Mouse (Mus musculus) layer of hippocampus, adult 18-20 months (tissue): ENCODE results near the gene Ntn1. TPM values are rescaled to one million over a fixed set of nuclear protein-coding genes. Genes with fewer than 3 reads are reported as not detected.

Source experiments
- DNase-seq, 2 experiments: peaks; one replicate each; pipeline ENCODE4 v3.0.0; 2022; ENCODE audit warnings: low spot score in 2 of 2
- total RNA-seq, 2 experiments: library from RNA; stranded (reverse); gene quantifications; 2 replicates each; pipeline ENCODE4 v1.2.3; 2021

Gene Ntn1
- total RNA-seq, 2 experiments from 2014 or later = 5.7 to 6.9 TPM

DNA sequence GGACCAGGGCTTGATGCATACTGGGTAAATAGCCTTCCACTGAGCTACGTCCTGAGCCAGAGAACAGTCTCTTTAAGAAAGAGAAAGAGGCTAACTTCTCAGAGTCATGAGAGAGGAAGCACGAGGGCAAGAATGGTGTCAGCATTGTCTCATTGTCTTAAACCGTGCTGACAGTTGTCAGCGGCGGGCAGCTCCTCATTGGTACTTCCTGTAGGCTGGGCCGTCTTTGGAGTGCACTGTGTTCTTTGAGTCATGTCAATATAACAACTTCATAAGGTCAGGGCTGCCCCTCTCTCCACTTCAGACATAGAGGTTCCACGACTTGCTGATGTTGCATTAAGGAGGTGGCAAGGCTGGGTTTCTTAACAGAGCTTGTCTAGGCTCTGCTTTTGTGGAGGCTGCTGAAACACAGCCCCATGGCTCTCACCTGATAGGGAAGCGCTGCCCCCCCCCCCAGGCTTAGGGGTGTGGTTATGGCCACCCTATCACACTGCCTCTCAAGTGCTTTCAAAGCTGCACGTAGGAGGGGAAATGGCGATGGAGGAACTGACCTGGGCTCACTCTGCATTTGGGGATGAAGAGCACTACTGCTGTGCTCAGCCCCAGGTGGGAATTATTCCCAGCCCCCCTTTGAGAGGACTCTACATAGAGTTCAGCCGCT, 6.8 kb upstream of the Ntn1 start:
- DNase-seq = no peak

DNA sequence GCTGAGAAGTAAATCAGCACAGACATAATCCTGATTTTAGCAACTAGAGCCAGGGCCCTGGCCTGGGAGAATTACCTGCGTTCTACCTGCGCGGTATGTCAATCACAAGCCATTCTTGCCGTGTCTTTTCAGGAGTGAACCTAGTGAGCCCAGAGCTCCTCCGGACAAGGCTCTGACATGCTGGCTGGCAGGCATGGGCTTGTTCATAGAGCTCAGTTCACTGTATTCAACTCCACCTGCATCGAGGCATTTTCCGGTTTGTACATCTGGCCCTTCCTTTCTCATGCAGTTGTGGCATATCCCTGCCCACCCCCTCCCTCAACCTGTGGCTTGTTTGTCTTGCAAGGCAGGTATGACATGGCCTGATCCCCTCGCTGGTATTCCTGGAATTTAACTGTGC, 5.0 kb upstream of the Ntn1 start:
- DNase-seq = no peak

DNA sequence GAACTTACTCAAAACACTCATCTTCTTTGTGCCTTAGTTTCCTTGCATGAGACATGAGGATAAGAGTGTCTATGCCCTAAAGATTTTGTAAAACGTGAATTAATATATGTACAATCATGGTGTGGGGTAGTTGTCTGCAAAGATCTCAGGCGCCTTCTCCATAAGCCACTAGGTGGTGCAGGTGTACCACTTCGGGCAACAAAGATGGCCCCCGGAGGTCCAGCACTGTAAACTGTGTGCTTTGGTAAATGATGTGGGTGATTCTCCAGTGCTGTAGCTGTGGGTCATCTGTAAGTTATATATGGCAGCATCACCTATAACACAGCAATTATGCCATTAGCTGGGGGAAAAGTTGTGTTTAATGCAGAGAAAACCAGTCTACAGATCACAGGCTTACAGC, 3.6 kb upstream of the Ntn1 start:
- no peak for DNase-seq

DNA sequence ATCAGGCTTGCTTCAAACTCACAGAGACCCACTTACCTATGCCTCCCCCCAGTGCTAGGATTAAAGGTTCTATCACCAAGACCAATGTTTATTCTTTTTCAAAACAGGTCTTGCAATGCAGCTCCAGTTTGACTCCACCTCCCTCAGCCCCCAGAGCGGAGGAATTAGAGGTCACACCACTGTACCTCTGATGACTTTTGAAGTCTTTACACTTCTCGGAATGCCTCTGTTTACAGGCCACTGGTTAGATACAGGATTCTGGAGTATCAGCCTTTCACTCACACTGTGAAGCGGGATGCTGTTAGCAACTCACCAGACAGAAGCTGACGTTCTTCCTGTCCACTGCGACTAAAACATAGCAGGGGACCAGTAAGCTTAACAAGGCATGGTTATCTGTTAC, 805 bp upstream of the Ntn1 start:
- no peak for DNase-seq

DNA sequence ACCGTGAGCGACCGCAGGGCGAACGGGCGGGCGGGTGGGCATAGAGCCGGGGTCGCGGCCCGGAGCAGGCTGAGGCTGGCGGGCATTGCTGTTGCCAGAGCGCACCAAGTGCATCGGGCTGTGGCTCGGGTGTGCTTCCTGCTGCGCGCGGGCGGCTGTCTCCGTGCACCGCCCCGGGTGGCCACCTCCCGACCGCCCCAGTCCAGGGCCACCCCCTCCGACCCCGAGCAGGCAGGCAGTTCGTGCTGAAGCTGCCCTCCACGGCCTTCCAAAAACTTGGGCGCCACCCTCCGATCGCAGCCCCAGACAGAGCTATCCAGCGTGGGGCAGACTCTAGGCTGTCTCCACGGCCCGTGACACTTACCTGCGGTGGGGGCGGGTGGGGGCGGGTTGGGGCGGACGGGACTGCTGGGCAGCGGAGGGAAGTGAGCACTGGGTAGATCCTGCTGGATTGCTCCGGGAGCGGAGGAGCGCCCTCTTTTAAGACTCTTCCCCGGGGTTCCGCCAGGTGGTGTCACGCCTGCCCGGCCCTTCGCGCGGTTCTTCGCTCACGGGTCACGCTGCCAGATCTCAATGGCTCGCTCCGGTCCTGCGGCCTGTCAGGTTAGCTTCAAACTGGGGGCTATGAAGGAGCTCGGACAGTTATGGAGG, 477 bp downstream of the Ntn1 start:
- DNase-seq = no peak

DNA sequence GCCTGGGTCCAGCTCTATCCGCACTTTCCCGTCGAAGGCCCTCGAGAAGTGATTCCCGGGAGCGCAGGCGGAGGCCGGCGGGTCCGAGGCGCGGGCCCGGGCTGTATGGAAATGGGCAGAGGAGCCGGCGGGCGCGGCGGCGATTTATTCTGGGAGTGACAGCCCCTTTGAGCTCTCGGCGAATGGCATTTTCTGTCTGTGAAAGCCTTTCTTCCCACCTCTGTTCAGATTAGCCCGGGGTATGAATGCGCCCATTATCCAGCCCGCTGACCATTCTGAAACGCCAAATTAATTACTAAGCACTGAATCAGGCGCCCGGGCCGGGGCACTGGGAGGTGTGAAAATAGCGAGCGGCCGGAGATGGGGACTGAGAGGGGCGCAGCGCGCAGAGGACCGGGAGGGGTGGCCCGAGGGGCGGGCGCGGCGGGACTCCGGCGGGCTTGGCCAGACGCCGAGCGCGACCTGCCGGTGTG, 1.0 kb downstream of the Ntn1 start:
- DNase-seq = no peak

DNA sequence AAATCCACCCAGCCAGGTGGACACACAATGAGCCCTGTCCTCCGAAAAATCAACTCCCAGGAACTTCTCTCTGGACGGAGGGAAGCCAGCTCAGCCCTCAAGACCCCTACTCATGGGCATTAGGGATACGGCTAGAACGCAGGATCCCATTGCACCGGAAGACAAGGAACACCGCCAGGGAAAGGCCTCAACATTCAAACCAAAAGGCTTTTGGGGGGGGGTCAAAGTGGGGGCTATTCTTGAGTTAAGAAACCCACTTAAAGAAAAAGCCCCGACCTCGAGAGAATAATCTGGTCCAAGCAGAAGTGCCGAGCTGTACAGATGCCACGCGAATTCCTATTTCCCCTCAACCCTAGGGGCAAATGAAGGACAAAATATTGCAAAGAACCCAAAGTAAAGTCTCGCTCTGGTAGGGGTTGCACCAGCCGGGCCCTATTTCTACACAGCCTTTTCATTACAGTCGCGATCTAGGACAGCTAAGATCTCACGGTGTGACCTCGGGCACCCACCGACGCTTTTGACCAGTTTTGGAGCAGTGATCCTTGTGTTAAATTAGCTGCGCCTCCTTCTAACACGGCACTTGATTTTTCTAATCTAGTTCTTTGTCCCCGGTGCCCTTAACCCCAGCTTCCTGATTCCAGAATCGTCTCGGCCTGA, 1.6 kb downstream of the Ntn1 start:
- DNase-seq = no peak

DNA sequence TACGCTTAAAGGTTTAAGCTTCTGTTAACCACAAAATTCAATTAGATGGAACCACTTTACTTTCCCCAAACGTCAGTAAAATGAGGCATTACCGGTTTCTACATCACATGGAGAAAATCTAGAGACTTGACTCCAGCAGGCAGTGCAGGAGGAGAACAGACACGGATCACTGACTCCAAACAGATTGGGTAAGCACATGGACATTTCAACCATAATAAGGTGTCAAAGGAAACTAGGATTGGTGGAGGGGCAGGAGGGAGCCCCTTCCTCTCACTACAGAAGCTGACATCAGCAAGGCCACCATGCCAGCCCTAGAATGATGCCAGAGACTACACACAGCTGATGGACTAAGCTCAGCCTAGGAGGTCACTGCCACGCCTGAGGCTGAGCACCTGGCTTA, 5.1 kb downstream of the Ntn1 start:
- DNase-seq = no peak

DNA sequence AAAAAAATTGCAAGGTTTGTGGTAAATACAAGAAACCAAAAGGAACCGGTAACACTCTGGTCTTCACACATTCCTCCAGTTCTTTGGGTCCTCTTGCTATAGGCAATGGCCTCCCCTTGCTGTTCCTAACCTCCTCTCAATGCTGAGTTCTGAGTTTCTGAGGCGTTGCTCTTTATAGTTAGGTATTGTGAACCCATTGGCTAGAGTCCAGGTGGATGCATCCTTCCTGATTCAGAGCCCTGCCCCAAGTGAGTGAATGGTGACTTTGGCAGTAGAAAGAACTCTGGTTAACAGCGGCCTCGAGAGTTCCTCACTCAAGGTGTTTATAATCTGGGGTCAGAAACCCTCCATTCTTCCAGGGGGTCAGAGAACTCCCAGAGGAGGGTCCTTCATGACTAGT, 5.9 kb downstream of the Ntn1 start:
- DNase-seq = no peak

DNA sequence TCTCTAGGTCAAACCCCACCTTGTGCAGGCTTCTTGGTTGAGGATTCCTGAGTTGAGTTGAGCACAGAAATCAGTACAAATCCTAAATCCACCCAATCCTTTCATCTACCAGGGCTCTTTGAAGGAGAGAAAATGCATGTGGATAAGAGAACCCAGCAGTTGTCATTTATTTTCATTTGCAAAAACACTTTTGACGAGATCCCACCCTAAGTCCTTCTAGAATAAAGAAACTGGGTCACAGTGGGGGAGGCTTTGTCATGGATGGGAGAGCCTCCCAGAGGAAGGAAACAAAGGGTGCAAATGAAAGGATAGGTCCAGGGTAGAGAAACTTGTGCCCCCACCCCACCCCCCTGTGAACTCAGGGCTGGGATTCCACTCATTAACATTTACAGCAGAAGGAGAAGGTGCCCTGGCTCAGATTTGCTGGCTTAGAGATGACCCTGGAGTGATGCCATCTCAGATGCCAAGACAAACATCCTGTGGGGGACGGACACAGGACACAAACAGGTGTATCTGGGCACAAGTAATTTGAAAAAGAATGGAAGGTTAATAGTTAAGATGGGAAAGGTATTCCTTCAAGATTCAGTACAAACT, 6.6 kb downstream of the Ntn1 start:
- DNase-seq = no peak

DNA sequence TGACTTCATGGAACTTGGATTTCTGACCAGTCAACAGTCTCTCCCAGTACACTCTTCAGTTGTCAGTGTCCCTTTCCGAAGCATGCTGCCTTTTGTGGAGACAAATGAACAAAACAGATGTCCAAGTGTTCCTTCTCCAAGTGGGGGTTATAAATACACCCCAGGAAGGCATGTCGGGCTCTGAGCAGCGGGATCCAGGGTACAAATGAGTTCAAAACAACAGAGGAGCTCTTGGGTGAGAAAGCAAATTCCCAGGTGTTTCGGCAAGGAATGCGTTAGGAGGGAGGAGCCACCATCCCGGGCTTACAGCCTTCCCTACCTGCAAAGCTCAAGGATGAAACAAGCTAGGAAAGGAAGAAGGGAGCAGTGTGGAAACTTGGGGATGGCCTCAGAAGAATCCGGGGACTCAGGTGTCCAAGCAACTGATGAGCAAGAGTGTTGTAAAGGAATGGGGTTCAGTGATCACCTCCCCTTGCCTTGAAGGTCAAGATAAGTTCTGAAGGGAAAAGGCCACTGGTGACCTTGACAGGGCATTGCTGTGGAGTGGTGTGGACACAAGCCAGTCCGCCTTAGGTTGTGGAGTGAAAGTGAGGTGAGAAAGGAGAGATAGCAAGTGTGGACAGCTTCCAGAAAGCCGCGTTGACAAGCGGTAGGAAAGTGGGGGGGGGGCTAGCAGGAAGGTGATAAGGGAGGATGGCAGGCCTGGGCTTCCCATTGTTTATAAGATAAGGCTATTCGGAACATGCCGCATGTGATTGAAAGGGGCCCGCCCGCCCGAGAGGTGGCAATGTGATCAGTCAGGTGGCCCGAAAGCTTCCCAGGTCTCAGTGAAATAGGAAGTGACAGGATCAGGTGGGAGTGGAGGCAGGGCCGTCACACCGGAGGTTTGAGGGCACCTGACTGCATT, 10.0 kb downstream of the Ntn1 start:
- DNase-seq = no peak

DNA sequence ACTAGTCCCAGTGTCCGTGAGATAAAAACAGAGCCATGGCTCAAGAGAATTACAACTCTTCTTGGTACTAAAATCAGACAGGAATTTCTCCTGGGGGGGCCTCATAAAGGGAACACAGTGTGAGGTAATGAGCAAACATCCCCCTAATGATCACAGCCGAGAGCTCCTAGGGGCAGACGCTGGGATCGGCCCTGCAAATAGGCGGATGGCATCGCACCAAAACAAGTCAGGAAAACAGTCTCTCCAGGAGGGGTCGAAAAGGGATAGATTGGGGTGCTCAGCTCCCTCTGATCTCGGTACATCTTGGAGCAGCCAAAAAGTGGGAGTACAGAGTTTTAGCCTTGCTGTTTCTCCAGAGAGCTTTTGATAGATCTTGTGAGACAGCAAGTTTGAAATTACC, 11.0 kb downstream of the Ntn1 start:
- no peak for DNase-seq

DNA sequence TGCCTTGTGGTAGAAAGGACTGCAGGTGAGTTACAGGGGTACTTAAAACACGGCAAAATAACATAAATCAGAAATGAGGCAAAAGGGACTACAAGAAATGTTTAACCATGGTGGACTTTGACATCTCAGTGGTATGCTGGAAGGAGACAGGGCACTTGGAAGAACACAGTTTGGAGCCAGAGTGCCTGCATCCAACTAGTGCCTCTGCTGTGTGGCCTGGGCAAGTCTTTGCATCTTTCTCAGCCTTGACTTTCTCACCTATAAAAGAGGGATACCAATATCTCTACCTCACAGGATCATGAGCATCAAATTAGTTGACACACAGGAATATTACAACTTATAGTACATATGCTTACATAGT, 12.0 kb downstream of the Ntn1 start:
- no peak for DNase-seq

DNA sequence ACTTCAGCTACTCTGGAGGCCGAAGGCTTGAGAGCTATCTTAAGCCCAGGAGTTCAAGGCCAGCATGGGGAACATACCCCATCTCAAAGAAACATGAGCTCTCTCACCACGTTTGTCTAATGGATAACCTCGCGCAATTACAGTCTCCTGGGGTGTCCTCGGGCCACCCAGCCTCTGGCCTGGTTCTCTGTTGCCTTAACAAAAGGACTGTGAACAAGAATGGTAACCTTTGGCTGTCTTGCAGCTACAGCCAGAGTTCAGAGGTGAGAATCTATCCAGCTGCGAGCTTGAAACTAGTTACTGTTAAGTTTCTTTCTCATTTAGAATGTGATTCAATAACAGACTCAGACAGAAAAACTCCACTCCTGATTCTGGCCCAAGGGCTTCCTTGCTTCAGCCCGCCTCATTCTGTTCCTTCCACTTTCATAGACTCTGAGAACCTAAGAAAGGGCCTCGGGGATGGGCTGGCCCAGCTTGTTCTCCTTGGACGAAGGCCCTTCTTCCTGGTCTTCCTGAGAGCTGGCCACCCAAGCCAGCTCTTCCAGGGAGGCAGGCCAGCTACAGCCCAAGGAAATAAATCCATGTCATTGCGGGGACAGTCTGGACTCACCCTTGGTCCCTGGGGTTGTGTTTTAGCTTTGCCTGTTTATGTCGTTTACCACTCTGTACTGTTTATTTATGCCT, 12.5 kb downstream of the Ntn1 start:
- no peak for DNase-seq

DNA sequence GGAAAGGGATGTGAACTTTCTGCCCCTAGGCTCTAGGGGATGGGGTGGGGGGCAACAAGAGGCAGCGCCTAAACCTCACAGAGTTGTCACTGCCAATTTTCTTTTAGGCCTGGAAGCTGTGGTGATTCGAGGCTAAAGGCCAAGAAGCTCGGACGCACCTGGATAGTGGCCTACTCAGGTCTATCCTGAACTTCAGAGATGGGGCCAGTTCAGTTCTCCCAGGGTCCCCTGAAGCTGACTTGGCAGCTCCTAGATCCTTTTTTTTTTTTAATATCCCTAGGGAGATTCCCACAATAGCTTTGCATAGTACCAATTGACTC, 13.2 kb downstream of the Ntn1 start:
- no peak for DNase-seq

DNA sequence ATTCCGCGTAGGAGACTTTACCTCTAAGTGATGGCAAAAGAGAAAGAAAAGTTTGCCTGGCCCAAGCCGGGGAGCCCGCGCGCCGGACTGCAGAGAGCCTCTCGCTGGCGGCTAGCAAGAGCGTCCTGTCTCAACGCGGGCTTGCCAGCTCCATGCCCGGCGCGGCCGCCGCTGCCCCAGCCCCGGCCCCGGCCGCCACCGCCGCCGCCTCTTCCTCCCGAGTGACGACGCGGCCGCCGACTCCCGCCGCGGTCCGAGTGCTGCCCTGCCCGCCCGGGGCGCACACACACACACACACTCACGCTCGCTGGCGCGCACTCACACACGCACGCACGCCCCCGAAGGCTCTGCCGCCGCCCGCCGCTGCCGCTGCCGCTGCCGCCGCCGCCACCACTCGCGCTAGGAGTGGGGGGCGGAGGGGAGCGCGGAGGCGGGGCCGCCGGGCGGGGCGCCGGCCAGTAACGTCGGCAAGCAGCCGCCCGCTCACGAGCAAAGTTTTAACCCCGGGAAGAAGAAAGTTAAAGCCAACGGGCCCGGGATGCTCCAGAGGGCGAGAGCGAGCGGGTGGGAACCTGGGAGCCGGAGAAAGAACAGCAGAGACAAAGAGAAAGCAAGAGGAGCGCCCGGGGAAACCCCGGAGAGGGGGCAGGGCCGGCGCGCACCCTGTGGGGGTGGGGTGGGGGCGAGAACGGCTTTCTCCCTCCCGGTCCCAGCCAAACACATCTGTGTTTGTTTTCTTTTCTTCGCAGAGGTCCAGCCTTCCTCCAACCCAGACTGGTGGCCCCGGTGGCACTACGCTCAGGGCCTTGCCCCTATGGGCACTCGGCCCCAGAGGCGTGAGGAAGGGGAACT, 13.8 kb downstream of the Ntn1 start:
- DNase-seq = no peak

DNA sequence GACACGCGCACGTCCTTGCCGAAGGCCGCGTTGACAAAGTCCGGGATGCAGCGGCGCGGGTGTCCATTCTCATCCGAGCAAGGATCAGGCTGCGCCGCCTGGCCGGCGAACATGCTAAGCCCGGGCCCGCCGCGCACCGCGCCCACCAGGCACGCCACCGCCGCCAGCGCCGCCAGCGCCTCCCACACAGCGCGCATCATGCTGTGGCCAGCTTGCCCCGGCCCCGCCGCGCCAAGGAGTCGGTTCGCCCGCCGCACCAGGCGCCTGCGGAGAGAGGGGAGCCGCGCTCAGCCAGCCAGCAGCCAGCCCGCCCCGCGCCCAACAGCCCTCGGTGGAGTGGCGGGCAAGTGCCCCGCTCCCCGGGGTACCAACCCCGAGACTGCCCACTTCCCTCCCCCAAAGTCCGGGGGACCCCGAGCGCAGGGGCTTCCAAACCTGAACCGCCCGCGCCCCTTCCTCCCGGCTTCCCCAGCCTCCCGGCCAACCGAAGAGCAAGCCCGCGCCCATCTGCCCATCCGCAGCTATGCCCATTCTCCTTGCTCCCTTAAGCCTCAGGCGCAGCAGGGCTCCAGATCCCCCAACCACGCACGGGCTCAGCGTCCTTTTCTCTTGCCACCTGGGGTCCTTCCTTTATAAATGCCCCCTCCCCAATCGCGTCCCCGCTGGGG, 14.6 kb downstream of the Ntn1 start:
- DNase-seq = no peak

DNA sequence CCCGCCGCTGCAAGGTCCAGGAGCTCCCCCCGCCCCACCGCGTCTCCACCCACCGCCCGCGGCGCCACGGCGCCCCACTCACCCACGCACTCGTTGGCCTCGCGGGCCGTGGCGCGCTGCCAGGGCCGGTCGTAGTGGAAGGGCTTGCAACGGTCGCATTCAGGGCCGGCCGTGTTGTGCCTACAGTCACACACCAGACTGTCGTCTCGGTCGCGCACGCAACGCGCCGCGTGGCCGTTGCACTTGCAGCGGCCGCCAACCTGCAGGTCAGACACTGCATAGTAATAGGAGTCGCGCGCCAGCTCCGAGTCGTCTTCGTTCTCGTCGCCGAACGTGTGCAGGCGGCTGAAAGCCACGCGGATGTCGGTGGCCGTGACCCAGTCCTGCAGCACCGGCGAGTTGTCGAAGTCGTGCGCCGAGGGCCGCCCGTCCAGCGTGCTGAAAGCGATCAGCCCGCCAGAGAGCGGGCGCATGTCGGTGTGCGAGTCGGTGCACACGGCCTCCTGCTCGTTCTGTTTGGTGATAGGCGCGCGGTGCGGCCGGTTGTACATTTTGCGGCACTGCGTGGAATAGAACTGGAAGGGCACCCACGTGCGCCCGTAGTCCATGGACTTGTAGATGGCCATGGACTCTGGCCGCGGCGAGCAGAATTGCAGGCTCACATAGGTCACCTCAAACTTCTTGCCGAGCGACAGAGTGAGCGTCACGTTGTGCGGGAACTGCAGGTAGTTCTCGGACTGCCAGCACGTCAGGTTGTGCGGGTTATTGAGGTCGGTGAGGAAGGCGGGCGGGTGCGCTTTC, 15.4 kb downstream of the Ntn1 start:
- DNase-seq = no peak

DNA sequence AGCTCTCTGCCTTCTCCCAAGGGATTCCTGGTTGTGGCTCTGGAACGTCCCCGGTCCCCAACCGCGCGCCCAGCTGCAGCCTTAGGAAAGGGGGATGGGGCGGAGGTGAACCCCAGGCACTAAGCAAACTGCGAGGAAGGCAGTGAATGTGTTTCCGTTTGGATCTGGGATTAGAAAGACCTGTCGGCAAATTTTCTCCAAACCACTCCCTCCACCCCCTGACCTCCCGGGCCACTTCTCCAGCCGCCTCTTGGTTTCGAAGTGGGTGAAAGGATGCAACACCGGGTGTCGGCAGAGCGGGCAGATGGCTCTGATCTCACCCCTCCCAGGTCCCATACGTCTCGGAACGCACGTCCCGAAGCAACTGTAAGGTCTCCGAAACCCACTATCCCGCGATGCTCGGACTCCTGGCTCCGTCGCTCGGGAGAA, 16.0 kb downstream of the Ntn1 start:
- no peak for DNase-seq
